Mouse (Mus musculus) erythroid progenitor cell, adult 5-6 weeks (primary cell): ENCODE results near the gene Cpm. TPM values are rescaled to one million over a fixed set of nuclear protein-coding genes. Genes with fewer than 3 reads are reported as not detected.
A peak's percentile ranks its signal among the peaks of the same experiment; 100 is the strongest.

Source experiments
- ATAC-seq: replicated peaks from 2 replicates; pipeline ENCODE4 v1.8.0; 2016; ENCODE audit warnings: moderate number of reproducible peaks, mild to moderate bottlenecking, moderate TSS enrichment, inconsistent platforms; ENCODE audit not compliant: poor library complexity, low FRiP score, severe bottlenecking
- total RNA-seq, 2 experiments: library from RNA; stranded (forward) in 1 of 2; stranded (reverse) in 1 of 2; fragments of 150-400 nt in 1 of 2; fragments of 186-747, 209-891 nt in 1 of 2; gene quantifications; 2 replicates each; pipeline versions ENCODE4 v1.2.3 to v1.2.4; 2015 to 2017; ENCODE audit warnings: low replicate concordance in 2 of 2

Cpm gene
- total RNA-seq, 2 experiments from 2014 or later, result 5.4 to 9.6 TPM

GRCm38 (mm10) chr10:117681543-117681942, 52.2 kb downstream of the Cpm start:
- ATAC-seq, result no peak

DNA sequence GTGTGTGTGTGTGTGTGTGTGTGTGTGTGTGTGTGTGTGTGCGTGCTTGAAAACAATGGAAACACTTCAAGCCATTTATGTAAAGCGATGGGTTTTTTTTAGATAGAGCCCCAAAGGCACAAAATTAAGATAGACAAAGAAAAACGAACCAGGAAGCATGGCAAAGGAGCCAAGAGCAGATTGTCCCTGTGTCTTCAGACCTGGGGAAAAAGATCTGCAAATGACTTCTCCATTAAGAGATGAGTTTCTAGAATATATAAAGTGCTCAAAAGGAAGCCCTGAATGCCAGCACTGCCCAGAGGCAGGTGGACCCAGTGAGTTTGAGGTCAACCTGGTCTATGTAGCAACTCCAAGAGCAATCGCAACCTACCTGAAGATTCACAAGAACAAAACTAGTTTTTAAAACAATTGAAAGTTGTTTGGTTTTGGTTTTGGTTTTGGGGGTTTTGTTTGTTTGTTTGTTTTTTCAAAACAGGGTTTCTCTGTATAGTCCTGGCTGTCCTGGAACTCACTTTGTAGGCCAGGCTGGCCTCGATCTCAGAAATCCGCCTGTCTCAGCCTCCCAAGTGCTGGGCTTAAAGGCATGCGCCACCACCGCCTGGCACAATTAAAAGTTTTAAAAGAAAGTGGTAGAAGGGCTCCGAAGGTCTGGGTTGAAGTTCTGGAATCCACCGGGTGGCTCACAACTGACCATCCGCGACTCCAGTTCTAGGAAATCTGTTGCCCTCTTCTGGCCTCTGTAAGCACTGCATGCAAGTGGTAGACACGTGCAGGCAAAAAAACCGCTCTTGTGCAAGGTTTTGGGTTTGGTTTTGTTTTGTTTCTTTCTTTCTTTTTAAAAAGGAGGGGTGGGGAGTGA, 52.9 kb downstream of the Cpm start:
- 0 out of 2 replicates have a peak, but pooled peaks have one; percentile 62 for ATAC-seq

GRCm38 (mm10) chr10:117682858-117683733, 53.8 kb downstream of the Cpm start:
- ATAC-seq, result no peak

GRCm38 (mm10) chr10:117683734-117684037, 54.4 kb downstream of the Cpm start:
- no peak for ATAC-seq

GRCm38 (mm10) chr10:117684298-117685170, 55.2 kb downstream of the Cpm start:
- ATAC-seq, result no peak

DNA sequence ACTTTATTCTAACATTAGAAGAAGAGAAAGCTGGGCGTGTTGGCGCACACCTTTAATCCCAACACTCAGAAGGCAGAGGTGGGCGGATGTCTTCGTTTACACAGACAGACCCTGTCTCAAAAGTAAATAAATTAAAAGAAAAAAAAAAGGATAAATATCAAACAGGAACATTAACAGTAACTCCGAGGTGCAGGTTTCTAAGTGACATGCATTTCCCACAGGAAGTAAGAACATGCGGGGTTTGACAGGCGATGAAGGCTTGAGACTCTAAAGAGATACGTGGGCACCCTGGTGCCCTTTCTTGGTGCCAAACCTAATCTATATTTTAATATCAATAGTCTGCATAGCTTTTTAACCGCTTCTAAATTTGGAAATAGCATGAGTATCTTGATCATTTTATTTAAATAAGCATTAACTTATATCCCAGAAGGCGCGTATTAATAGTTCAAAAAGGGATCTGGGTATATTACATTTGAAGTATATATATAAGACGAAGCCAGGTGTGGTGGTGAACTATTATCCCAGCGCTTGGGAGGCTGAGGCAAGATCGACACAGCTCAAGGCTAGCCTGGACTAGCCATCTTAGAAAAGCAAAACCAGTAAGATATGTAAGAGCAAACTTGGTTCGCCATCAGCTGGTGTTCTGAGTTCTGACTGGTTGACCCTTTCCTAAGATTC, 56.0 kb downstream of the Cpm start:
- no peak for ATAC-seq

DNA sequence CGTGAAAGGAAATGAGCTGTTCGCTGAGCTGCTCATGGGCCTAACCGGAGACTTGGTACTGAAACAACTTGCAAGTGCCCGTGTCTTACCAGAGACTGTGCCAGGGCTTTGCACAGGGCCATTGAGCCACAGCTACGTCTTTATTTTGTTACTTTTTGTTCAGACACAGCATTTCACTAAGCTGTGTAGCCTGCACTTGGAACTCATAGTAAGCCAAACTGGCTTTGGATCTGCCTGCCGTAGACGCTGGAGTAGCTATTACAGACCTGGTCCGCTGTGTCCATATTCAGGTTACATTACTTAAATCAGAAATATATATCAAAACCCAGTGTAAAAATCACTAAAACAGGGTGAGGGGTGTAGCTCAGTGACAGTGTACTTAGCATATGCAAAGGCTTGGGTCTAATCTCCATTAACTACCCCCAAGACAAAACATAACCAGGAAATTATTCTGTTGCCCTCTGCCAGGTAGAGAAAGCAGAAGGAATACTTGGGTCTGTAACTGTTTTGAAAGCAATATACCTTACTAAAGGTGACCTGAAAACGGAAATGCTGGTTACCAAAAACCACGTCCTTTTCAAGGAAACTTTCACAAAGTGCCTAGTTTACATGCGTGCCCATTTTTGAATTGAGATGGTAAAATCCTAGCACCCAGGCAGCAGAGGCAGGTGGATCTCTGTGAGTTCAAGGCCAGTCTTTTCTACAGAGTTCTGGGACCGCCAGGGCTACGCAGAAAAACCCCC, 56.7 kb downstream of the Cpm start:
- ATAC-seq, result no peak

GRCm38 (mm10) chr10:117687018-117687417, 57.7 kb downstream of the Cpm start:
- ATAC-seq, result no peak

- no peak for ATAC-seq
These were observed 58.3 kb downstream of the Cpm start for GRCm38 (mm10) chr10:117687577-117687976.

GRCm38 (mm10) chr10:117688204-117689151, 59.2 kb downstream of the Cpm start:
- 0 out of 2 replicates have a peak, but pooled peaks have one; percentile 70 for ATAC-seq

DNA sequence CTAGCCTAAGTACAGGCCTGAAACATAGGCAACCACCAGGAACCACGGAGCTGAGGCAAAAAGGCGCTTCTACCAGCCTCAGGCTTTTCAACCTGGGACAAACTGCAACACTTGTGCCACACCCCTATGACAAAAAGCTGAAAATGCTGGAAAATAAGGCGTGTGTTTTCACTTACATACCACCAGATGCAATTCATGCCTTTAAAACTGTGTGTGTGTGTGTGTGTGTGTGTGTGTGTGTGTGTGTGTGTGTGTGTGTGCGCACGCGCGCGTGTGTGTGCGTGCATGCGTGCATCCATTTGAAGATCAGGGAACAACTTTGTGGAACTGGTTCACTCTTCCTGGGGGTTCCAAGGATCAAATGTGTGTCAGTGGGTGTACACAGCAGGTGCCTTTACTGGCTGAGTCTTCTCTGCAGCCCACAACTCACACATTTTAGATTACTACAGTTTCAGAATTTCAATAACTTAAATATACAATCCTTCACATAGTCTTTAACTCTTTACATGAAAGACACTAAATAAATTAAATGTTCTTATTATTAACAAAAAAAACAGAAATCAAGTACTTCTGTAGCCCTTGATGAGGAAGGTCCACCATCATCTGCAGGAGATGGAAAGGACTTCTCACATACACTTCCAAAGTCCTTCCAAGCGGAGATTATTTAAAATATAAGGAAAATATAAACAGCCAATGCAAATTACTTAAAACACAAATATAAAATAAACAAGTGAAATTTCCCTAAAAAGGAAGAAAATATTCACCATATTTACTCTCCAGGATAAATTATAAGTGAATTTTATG, 60.2 kb downstream of the Cpm start:
- no peak for ATAC-seq

DNA sequence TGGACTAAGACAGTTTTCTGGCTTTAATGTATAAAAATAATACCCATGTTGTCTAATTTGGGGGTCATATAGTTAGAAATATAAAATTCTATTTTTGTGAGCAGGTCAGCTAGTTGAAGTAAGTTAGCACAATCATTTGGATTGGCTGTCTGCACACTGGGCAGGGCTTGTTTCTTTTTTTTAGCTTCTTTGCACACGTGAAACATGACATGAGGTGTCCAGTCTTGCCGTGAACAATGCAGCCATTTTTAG, 60.7 kb downstream of the Cpm start:
- no peak for ATAC-seq

- ATAC-seq, result no peak
These were observed 61.5 kb downstream of the Cpm start for GRCm38 (mm10) chr10:117690770-117691296.

DNA sequence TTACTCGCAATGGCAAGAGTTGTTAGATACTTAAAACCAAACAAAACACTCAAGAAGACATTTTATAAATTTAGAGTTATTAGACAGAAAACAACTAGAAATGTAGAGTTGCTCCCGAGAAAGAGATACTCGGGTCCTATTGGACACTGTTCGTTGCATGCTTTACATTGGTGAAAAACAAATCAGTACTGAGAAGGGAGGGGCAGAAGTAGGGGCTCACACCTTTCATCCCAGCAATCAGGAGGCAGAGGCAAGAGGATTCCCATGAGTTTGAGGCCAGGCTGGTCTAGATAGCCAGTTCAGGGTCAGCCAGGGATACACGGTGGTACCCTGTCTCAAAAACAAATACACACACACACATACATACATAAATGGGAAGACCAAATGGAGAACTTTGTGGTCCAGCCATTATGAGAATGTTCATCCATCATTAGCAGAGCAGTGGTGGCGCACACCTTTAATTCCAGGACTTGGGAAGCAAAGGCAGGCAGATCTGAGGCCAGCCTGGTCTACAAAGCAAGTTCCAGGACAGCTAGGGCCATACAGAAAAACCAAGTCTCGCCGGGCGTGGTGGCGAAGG, 62.2 kb downstream of the Cpm start:
- ATAC-seq, result no peak

- no peak for ATAC-seq
These were observed 62.9 kb downstream of the Cpm start for GRCm38 (mm10) chr10:117692173-117692572.

DNA sequence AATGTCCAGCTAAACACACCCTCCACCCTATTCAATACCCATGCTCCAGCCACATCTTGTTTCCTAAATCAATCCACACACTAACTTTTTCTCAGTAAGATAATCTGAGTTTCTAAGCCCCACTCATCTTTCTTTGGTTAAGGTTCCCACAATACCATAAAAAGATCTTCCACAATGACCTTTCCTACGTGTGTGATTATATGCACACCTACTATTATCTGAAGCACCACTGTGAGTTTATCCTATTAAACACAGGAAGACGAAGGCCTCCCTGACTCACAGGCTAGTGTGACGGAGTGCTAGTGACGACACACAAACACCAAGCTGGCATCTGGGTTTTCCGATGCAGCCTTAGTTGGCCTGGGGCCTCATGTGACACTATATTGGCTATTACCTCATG, 63.7 kb downstream of the Cpm start:
- ATAC-seq, result no peak
